Mouse (Mus musculus) kidney, postnatal 0 days (tissue): Measurements from ENCODE around the gene Zfp990. TPM values are rescaled to one million over a fixed set of nuclear protein-coding genes. Genes with fewer than 3 reads are reported as not detected.
"Not testable (repeated sequence)": the region's sequence is repeated elsewhere in the genome, so short reads cannot be mapped to it uniquely, and the experiment has no call there.

Experiments used
- ATAC-seq: fragments of 200-750 bp; cut with Nextera tagmentation; replicated peaks from 2 replicates; pipeline ENCODE4 v1.8.0; 2017; ENCODE audit warnings: low read depth, moderate number of reproducible peaks, moderate TSS enrichment, moderate library complexity; ENCODE audit not compliant: low FRiP score
- DNase-seq: peaks from one replicate; pipeline ENCODE4 v3.0.0-alpha.2; 2016; ENCODE audit warnings: low spot score
- H3K27ac ChIP-seq: fragments of 300-500 bp; sonication (generic); 2 replicates; pipeline ENCODE4 v1.5.1; 2014; ENCODE audit warnings: mild to moderate bottlenecking
- H3K27me3 ChIP-seq: fragments of 300-500 bp; sonication (generic); 2 replicates; pipeline ENCODE4 v1.6.1; 2014; ENCODE audit warnings: low read length, mixed read lengths; ENCODE audit not compliant: insufficient read depth
- H3K36me3 ChIP-seq: fragments of 300-500 bp; sonication (generic); 2 replicates; pipeline ENCODE4 v1.6.1; 2014; ENCODE audit warnings: low read length, mixed read lengths; ENCODE audit not compliant: insufficient read depth
- H3K4me1 ChIP-seq: fragments of 300-500 bp; sonication (generic); replicated peaks from 2 replicates; pipeline ENCODE4 v1.6.1; 2014; ENCODE audit warnings: antibody characterized with exemption, low read length, mixed read lengths; ENCODE audit not compliant: insufficient read depth
- H3K4me2 ChIP-seq: fragments of 300-500 bp; sonication (generic); 2 replicates; pipeline ENCODE4 v1.6.1; 2014; ENCODE audit warnings: mild to moderate bottlenecking, low read length, moderate library complexity, mixed read lengths
- H3K4me3 ChIP-seq: fragments of 300-500 bp; sonication (generic); replicated peaks from 2 replicates; pipeline ENCODE4 v1.5.1; 2014; ENCODE audit warnings: low read depth, low read length
- H3K9ac ChIP-seq: fragments of 300-500 bp; sonication (generic); 2 replicates; pipeline ENCODE4 v1.6.1; 2014; ENCODE audit warnings: low read depth, low read length
- H3K9me3 ChIP-seq: fragments of 300-500 bp; sonication (generic); replicated peaks from 2 replicates; pipeline ENCODE4 v1.6.1; 2016; ENCODE audit warnings: low read length, inconsistent platforms, mixed read lengths
- CTCF ChIP-seq: IDR thresholded peaks from 2 replicates; pipeline ENCODE4 v1.5.1; 2016; ENCODE audit warnings: antibody characterized with exemption, low read depth, mild to moderate bottlenecking, moderate library complexity
- WGBS: fragments of 180-500 bp; shearing (Covaris S2); extraction: QIAGEN DNeasy Blood & Tissue Kit; methylation state at CpG from one replicate; pipeline ENCODE4 v1.1.7; 2014; 5-methylcytosine and 5-hydroxymethylcytosine counted together
- polyA plus RNA-seq: library from polyadenylated mRNA; unstranded; fragments of >200 nt; fragmentation: Nextera tagmentation; extraction: Ambion mirVana; gene quantifications from 2 replicates; pipeline ENCODE4 v1.2.1, GENCODE M21; 2015

Gene Zfp990
- polyA plus RNA-seq, 1 experiment from 2014 or later: 0.17 TPM

DNA sequence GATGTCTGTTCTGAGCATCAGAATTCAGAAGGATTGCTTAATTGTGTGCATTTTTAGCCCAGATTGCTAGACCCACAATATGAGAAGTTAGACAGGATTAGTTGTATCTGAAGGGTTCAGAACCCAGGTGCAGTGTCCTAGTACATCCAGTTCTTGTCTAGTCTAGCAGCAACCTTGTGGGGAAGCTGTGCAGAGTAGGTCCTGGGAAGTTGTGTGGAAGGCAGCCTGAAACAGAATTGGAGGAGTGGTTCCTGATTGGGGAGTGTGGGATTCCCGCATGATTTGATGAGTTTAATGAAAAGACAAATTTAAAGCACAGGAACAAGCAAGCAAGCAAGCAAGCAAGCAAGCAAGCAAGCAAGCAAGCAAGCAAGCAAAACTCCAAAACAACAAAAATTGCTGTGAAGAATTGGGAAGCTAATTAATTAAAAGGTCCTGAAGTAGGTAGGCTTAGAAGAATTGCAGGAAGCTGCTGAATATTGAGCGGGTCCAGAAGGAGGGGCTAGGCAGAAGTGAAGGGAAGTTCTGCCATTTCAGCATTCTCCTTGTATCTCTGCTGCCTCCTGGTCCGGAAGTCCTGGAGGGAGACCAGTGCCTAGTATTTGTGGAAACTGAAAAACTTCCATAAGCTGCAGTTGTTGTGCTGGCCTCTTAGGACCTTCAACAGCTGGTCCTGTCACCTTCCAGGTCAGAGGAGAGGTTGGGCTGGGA is 53.7 kb downstream of the Zfp990 start:
- Histone ChIP-seq H3K9ac (no peak overlapping the region), H3K4me1 (no peaks in the 10 kb centered on the region), H3K4me2 (no peak overlapping the region), H3K4me3 (no peak overlapping the region), H3K36me3 (no peaks in the 10 kb centered on the region), H3K9me3 (no peaks in the 10 kb centered on the region), H3K27ac (no peak overlapping the region), H3K27me3 (no peaks in the 10 kb centered on the region)
- no peak for TF ChIP-seq CTCF
- 75% methylated on average over 3 of the region's 3 CpGs for WGBS
- no peak for DNase-seq
- ATAC-seq: no peak

DNA sequence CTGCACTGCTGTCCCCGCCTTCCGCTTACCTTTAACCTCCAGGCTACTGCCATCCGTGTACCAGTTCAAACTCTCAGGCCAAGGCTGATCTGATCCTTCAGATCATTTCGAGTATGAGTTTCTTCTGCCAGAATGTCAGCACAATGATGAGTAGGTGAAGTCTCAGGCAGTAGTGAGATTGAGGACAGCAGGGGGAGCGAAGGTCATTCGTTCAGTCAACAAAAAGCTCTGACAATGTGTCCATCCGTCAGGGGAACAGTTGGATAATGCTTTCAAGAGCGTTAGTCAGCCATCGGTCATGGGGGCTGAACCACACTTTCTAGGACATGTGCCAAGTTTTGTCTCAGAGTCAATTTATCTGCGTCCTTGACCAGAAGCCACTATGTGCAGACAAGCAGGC is 59.9 kb downstream of the Zfp990 start:
- not testable (repeated sequence) for H3K9me3 ChIP-seq, H3K4me3 ChIP-seq, H3K4me2 ChIP-seq, H3K27me3 ChIP-seq, DNase-seq, ATAC-seq, H3K4me1 ChIP-seq, H3K9ac ChIP-seq, H3K27ac ChIP-seq, H3K36me3 ChIP-seq
- 82% methylated on average over 7 of the region's 10 CpGs for WGBS

DNA sequence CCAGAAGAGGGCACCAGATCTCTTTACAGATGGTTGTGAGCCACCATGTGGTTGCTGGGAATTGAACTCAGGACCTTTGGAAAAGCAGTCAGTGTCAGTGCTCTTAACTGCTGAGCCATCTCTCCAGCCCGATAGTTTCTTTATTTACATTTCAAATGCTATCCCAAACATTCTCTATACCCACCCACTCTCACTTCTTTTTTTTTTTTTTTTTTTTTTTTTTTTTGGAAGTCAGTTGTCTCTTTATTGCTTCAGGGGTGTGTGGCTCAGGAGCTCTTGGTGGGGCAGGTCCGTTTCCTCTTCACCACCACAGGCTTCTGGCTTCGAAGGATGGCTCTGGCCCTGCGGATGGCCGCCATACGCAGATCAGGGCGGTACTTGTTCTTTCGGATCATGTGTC is 66.1 kb downstream of the Zfp990 start:
- not testable (repeated sequence) for H3K4me2 ChIP-seq, H3K27ac ChIP-seq, H3K36me3 ChIP-seq, ATAC-seq, H3K9ac ChIP-seq, DNase-seq, H3K4me3 ChIP-seq, H3K27me3 ChIP-seq, H3K4me1 ChIP-seq, H3K9me3 ChIP-seq
- WGBS: 94% methylated on average over 8 of the region's 8 CpGs

DNA sequence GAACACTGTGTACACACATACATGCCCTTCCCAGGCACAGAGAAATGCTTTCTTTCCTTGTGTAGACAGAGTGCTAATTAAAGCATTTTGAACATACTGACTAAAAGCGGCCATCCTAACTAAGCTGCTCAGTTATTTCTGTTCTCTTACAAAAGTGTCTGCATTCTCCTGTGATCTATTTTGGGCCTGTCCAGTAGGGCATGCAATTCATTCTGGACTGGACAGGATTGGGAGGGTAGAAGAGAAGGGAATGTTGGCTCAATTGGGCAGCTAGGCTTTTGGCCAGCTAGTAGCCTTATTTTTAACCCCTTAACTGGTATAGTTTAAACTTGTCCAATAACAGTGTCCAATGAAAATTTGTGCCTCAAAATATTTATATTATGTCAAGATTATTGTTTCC is 69.8 kb downstream of the Zfp990 start:
- not testable (repeated sequence) for H3K27ac ChIP-seq, H3K9me3 ChIP-seq, ATAC-seq, H3K36me3 ChIP-seq, H3K4me3 ChIP-seq, H3K4me2 ChIP-seq, H3K9ac ChIP-seq, H3K4me1 ChIP-seq, DNase-seq, H3K27me3 ChIP-seq
- 96% methylated on average over 1 of the region's 1 CpGs for WGBS

DNA sequence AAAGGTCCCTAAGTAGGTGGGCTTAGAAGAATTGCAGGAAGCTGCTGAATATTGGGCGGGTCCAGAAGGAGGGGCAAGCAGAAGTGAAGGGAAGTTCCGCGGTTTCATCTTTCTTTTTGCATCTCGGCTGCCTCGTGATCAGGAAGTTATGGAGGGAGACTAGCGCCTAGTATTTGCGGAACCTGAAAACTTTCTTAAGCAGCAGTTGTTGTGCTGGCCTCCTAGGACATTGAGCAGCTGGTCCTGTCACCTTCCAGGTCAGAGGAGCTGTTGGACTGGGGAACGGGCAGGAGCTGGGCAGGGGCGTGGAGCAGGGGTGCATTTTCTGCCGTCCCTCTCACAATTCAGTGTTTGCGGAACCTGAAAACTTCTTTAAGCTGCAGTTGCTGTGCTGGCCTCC is 74.5 kb downstream of the Zfp990 start, which contains the start of gene Gm13212:
Gm13212 (plus strand) TSS at position 89 of the 400 bp plus-strand sequence.
- not testable (repeated sequence) for ATAC-seq
- WGBS: 15% methylated on average over 11 of the region's 11 CpGs
- H3K4me2 ChIP-seq: peak within 1 kb of the TSS; percentile 39

DNA sequence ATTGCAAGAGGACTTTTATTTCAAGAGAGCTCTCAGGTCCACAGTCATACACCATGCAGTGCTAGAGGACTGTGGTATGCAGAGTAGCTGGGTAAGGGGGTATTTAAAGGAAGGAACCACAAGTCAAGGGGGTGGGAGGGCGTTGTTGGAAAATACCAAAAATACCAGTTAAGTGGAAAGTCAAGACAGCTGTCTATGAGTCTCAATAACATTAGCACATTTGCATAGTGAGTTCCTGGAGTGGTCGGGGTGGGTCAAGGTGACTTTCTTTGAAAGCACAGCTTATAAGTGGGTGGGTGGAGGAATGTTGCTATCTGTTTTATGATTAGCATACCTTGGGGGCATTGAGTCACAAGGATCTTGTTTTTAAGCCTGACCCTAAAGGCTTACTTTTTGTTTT is 75.5 kb downstream of the Zfp990 start:
- H3K9ac ChIP-seq, H3K4me2 ChIP-seq, H3K36me3 ChIP-seq, H3K27me3 ChIP-seq, DNase-seq, H3K9me3 ChIP-seq, H3K27ac ChIP-seq, H3K4me3 ChIP-seq, H3K4me1 ChIP-seq: not testable (repeated sequence)
- 0 out of 2 replicates have a peak, but pooled peaks have one; percentile 33 for ATAC-seq
- 87% methylated on average over 2 of the region's 2 CpGs for WGBS

More for the DNA sequence above, 74.5 kb downstream of the Zfp990 start, which contains the start of gene Gm13212:
- not testable (repeated sequence) for H3K27ac ChIP-seq, H3K36me3 ChIP-seq, H3K27me3 ChIP-seq, H3K9me3 ChIP-seq, H3K4me1 ChIP-seq, H3K9ac ChIP-seq
- 0 out of 2 replicates have a peak within 1 kb of the TSS, but pooled peaks have one; percentile 23 for H3K4me3 ChIP-seq
- peak; percentile 57 for DNase-seq

Other genes starting within 250 kb of the Zfp990 start
- 0.05 and 0.08 TPM in 2 replicates for gene Tnfrsf8, start 195.6 kb upstream of the Zfp990 start, polyA plus RNA-seq
- gene Gm13212, start 74.4 kb downstream of the Zfp990 start, polyA plus RNA-seq: 2.1 and 2.4 TPM in 2 replicates
- not detected in 2 replicates for gene Zfp980, start 159.9 kb downstream of the Zfp990 start, polyA plus RNA-seq